Mouse (Mus musculus) inflammation-experienced regulatory T-cells (primary cell): Measurements from ENCODE around the gene Ptprr. TPM values are rescaled to one million over a fixed set of nuclear protein-coding genes. Genes with fewer than 3 reads are reported as not detected.

ENCODE experiments used
- polyA plus RNA-seq, 2 experiments: library from polyadenylated mRNA; unstranded; fragments of 100-300 nt; shearing (Covaris generic); gene quantifications; one replicate each; pipeline ENCODE4 v1.2.1; 2017

The Ptprr gene
- under 1 TPM; 0.42 to 0.55 TPM for polyA plus RNA-seq

GRCm38 (mm10) chr10:116017845-116018479 is at the start of gene Ptprr:
Gene Ptprr, plus strand, starts transcription at chr10:116018213.

GRCm38 (mm10) chr10:116113867-116114474 is 96.0 kb downstream of the Ptprr start, which contains the start of gene 4933416C03Rik:
Gene 4933416C03Rik, minus strand, starts transcription at chr10:116113917.

GRCm38 (mm10) chr10:116275280-116275679 is 257.3 kb downstream of the Ptprr start, which contains the start of gene Ptprb:
Gene Ptprb, plus strand, starts transcription at chr10:116275523.

Other genes starting within 250 kb of the Ptprr start
- under 1 TPM; 0.18 to 0.22 TPM for gene Tspan8, start 201.4 kb upstream of the Ptprr start, polyA plus RNA-seq
- gene 4933416C03Rik, start 95.7 kb downstream of the Ptprr start, polyA plus RNA-seq: under 1 TPM; 0.13 to 0.23 TPM